Mouse (Mus musculus): Measurements from ENCODE around the gene Mgea5. TPM values are rescaled to one million over a fixed set of nuclear protein-coding genes. Genes with fewer than 3 reads are reported as not detected.

Mgea5 gene
- total RNA-seq, 2 experiments from 2014 or later: 163 to 171 TPM

- no peak for DNase-seq
These were observed 11.8 kb upstream of the Mgea5 start for GRCm38 (mm10) chr19:45795406-45795944.

GRCm38 (mm10) chr19:45794718-45795117, 11.1 kb upstream of the Mgea5 start:
- no peak for DNase-seq

DNA sequence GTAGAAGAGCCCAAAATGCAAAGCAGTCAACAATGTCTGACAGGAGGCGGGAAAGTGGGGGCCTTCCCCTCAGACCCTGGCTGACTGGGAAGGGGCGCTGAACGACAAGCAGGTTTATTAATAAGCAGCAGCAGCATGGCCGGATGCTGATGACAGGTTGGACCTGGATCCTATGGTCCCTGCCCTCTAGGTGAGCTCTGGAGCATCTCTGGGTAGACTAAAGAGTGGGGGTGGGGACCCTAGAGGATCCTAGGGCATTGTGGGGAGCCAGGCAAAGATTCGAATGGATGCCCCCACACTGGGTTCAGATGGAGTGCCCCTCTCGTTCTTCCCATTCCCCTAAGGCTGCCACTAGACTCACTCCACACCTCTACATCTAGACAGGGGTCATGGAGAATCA, 8.8 kb upstream of the Mgea5 start:
- DNase-seq: no peak

DNA sequence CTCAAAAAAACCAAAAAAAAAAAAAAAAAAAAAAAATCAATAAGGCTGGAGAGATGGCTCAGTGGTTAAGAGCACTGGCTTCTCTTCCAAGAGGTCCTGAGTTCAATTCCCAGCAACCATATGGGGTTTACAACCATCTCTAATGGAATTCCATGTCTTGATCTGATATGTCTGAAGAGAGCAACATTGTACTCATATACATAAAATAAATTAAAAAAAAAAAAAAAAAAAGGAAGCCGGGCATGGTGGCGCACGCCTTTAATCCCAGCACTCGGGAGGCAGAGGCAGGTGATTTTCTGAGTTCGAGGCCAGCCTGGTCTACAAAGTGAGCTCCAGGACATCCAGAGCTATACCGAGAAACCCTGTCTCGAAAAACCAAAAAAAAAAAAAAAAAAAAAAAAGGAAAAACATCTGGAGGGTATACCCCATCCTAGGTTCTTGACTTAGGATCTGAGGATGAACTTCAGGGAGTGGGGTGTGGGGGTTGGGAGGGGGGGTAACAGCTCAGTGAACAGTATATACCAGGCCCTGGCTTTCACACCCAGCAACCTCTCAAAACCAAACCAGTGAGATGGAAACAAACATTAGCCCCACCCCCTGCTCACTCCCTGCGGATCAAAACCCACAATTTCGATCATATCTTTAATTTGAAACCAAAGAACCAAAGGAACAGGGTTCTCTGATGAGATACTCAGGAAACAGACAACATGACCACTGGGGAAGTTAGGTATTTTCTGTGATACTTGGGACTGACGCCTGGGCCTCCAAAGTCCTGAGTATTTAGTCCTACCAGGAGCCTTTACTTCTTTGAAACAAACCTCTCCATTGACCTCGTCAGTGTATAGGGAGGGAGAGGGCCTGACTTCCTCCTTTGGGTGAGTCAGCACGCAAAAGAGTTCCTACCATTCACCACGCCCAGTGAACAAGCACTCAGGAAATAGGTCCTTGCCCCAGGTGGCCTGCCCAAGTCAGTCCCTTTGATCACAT, 6.5 kb upstream of the Mgea5 start:
- no peak for DNase-seq

DNA sequence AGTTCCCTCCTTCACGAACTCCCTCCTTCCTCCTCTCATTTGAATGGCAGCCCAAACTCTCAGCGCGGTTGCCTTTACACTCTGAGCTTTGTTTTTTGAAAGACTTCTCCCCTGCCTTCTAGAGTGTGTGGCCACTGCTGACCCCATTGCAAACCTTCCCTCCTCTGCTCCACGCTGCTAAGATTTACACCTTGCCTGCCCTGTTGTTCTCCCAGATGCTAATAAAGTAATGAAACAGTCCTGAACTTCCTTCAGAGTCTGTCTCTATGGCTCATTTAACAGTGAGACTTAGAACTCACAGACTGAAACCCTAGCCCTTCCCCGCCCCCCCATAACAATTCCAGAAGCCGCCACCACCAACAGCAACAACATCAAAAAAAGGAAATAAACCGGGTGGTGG, 5.7 kb upstream of the Mgea5 start:
- no peak for DNase-seq

DNA sequence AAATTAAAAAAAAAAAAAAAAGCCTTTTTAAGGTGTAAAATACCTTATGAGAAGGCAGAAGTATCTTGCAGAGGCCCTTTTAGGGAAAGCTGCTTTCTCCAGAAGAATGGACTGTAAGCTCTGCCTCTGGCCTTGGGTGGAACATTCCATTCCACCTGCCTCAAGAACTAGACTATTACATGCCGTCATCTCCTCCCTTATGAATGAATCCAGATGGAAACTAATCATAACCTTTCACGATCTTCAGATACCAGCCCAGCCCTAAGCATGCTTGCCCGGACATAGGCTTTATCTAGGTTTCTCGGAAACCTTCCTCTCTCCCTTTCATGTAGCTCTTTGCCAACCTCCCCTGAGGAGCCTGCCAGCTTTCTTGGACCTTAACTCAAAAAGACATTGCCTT, 4.7 kb upstream of the Mgea5 start:
- DNase-seq: no peak

- DNase-seq: no peak
These were observed 3.8 kb upstream of the Mgea5 start for GRCm38 (mm10) chr19:45787450-45787849.

DNA sequence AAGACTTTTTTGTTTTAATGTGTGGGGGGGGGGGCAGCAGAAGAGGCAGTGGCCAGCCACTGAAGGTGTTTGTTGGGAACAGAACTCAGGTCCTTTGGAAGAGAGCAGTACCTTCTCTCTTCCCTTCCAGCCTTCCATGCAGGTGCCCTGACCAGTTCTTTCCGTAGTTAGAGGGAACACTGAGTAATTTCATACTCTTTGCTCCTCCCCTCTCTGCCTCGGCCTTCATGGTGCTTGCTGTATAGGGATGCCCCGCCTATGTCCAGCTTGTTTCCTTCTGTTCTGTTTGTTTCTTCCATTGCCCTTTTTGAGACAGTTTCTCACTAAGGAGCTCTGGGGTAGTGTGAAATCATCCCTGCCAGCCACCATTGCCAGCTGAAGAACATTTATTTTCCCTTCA, 1.8 kb upstream of the Mgea5 start:
- DNase-seq: no peak

DNA sequence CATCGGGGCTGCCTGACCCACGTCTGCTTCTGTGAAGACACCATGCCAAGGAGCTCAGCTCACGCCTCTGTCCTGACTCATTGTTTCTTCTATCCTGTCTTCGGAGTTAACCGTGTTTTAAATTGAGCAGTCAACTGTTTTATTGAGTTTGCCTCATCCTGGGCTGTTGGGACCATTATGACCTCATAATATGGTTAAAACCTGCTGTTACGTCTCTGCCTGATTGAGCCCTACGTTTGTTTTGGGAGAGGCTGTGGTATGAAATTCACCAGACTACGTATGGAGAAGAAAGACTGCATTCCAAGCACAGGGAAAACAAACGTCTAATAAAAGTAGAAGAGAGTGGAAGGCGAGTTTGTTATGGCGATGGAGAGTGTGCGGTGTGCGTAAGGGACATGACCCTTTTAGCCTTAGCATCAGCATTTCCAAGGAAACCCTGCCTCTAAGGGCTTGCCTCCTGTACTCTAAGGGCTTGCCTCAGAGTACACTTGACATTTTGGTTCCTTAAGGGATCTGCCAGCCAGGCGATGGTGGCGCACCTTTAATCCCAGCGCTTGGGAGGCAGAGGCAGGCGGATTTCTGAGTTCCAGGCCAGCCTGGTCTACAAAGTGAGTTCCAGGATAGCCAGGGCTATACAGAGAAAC, 418 bp upstream of the Mgea5 start:
- no peak for DNase-seq

DNA sequence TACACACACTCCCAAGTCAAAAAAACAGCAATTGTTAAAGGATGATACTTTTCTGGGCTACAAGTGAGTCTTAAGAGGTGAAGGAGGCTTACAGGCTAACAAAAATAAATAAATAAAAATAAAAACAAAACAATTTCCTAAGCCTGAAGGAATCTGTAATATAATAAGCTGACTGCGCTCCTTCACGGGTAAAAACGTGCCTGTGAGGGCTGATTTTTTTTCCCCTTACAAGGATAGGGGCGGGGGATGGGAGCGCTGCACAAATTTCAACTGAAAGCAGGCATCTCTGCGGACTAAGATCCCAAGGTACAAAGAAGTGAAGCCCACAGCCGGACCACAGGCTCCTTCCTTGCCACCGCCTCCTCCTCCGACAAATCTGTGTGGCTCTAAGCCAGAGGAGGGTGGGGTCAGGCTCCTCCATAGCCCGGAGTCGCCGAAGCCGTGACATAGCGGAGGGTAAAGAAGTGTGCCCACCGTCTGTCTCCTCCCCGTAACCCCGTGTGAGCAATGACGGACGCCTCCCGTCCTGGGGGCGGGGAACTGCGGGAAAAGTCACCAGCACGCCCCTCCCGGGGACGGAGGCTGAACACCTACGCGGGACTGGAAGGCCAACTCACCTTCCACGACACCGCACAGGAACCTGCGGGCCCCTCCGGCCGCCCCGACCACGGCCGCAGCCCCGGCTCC, 1.2 kb downstream of the Mgea5 start:
- DNase-seq: peak; percentile 56 to 62

DNA sequence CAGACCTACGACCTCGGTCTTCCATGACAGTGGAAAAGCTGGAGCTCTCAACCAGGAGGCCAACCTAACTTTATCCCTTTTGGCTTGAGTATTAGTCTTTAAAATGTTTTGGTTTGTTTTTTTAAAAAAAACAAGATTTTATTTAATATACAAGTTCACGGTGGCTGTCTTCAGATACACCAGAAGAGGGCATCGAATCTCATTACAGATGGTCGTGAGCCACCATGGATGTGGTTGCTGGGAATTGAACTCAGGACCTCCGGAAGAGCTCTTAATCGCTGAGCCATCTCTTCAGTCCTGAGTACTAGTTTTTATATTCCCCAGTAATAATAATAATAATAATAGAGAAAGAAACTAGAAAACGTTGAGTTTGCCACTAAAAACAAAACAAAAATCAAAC, 2.0 kb downstream of the Mgea5 start:
- DNase-seq: no peak

- no peak for DNase-seq
These were observed 3.2 kb downstream of the Mgea5 start for GRCm38 (mm10) chr19:45780350-45780915.

GRCm38 (mm10) chr19:45775486-45775885, 8.2 kb downstream of the Mgea5 start:
- DNase-seq: no peak

DNA sequence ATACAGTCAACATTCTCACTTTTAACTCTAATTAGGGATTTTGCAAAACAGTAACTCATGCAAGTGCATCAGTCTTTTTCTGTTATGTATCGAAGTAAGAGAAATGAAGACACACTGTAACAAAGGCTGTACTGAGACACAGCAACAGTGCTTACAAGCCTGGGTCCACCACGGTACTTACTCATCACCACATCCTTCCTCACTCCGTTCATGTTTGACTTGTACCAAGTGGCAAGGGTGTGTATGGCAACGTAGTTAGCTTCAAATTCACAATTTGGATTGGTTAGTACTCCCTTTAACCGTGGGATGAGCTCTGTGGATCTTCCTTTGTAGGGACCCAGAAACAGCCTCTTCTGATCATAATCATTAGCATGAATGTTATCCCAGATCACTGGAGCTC, 12.1 kb downstream of the Mgea5 start:
- no peak for DNase-seq

DNA sequence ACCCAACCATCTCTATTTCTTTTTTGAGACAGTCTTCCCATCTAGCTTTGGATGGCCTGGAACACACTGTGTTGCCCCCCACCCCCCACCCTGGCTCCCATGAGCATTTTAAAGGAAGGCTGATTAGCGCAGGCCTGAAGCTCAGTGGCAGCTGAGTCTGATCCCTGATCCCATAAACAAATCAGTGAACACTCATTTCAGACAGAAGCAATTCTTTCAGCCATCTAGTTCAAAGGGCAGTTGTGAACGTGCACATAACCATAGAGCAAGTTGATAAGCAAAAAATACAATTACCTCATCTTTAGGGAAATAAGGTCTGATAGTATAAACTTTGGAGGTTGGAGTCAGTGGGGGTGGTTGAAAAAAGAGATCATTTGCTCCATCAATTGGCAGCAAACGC, 22.8 kb downstream of the Mgea5 start:
- no peak for DNase-seq

- DNase-seq: no peak
These were observed 25.0 kb downstream of the Mgea5 start for GRCm38 (mm10) chr19:45758671-45759070.

GRCm38 (mm10) chr19:45753551-45753950, 30.1 kb downstream of the Mgea5 start:
- DNase-seq: no peak

GRCm38 (mm10) chr19:45751881-45752280, 31.8 kb downstream of the Mgea5 start:
- DNase-seq: no peak

DNA sequence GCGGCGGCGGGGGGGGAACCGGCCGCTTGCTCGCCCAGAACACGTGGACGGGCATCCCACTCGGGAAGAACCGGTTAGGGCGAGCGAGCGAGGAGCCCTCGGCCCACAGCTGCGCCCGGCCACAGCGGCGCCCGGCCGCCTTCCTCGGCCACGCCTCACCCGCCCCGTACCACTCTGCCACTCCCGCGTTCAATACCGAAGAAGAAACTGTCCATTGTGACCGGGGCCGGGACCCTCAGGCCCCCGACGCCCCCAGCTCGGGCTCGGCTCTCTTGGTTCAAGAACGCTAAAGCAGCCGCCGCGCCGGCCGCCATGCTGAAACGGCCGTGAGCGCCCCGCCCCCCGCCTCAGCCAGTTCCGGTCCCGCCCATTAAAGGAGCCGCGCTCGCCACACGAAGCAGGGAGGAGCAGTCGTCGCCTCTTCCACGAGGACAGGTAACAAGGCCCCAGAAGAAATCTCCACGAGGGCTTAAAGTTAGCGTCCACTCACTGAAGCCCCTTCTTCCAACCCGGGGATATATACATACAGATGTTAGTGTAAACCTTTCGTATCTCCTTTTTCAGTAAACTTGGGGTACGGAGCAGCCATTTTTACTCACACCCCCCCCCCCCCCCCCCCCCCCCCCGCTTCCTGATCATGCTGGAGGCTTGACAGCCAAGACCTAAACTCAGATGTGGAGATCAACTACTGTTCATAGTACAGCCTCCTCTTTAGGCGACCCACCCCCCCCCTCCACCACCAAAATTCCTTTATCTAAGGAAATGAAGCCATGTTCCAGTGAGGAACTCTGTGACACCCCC, 34.2 kb downstream of the Mgea5 start, which contains the start of gene Npm3:
Gene Npm3 (minus strand): TSS at position 349 of the 801 bp plus-strand sequence.
- DNase-seq: peak; percentile 73 to 75

- no peak for DNase-seq
These were observed 34.9 kb downstream of the Mgea5 start for GRCm38 (mm10) chr19:45748691-45749242.

DNA sequence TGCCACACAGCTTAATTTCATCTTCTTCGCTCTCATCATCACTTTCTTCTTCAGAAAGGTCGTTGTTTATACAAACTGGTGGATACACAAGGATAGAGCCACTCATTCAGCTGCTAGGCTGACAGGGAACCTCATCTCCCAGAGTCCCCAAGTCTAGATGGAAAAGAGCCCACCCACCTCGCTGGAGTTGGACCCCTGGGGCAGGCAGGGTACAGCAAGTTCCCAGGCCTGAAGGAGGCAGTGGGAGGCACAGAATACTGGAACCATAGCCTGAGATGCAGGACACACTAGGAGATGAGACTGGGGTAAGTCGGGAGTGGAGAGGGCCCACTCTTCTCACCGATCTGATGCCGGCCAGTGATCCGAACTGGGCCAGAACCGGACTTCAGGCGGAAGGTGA, 35.4 kb downstream of the Mgea5 start:
- DNase-seq: no peak
